Mouse (Mus musculus): ENCODE results near the gene Zfp141. TPM values are rescaled to one million over a fixed set of nuclear protein-coding genes. Genes with fewer than 3 reads are reported as not detected.
"Not testable (repeated sequence)": the region's sequence is repeated elsewhere in the genome, so short reads cannot be mapped to it uniquely, and the experiment has no call there.

Zfp141 gene
- polyA plus RNA-seq (2015; fragmentation: Nextera tagmentation; extraction: Ambion mirVana): 8.5 and 13.2 TPM in 2 replicates

DNA sequence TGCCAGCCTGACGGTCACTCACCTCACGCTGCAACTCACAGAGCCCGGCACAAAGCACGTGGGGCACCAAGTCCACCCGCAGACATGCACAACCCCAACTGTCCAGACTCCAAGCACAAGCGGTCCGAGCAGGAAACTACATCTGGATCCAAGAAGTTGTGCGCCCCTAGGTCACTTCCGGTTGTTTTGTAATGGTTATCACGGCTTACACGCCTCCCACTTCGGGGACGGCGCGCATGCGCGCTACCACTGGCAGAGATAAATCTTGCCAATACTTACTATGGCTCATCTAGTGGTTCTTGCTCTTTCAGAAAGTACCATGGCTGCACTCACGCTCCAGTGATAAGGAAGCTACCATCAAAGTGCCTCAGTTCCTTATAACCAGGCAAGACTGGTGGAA is at the start of gene Zfp141:
Gene Zfp141 (minus strand): TSS at position 153 of the 400 bp plus-strand sequence.
- peak within 1 kb of the TSS; percentile 66 for H3K4me3 ChIP-seq (ENCODE audit: low read length)

DNA sequence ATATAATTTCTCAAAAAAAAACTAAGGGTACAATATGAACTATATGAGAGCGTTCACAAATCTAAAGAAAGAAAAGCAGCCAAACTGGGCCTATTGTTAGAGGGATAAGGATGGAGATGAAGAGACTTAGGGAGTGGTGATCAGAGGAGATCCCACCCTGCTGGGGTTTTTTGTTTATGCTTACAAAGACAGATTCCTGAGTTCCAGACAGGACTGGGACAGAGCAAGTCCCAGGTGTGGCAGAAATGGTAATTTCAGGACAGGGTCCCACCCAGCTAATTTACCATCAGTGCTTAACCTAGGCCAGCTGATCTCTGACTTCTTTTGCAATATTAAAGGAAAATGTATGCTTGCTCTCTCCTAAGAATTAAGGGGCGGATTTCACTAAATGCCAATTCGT is 46.2 kb upstream of the Zfp141 start:
- Histone ChIP-seq H3K9me3 (ENCODE audit: control insufficient read depth, low read length) (peaks cover 6% of the 10 kb centered on the region), H3K9ac (ENCODE audit: low read depth, low read length) (no peak overlapping the region), H3K4me3 (ENCODE audit: low read length) (no peak overlapping the region), H3K4me1 (ENCODE audit: control insufficient read depth, insufficient read depth, low read depth, low read length) (no peaks in the 10 kb centered on the region), H3K36me3 (ENCODE audit: control insufficient read depth, insufficient read depth, low read length) (no peaks in the 10 kb centered on the region), H3K4me2 (ENCODE audit: low read length) (no peak overlapping the region), H3K27me3 (replicated peaks; ENCODE audit: control insufficient read depth, insufficient read depth, low read length) (no peaks in the 10 kb centered on the region), H3K27ac (ENCODE audit: low read depth, low read length) (no peak overlapping the region)
- WGBS: 69% methylated on average over 3 of the region's 3 CpGs
- no peak for ATAC-seq

More for the DNA sequence above, at the start of gene Zfp141:
- H3K4me1 ChIP-seq (ENCODE audit: control insufficient read depth, insufficient read depth, low read depth, low read length); H3K9me3 ChIP-seq (ENCODE audit: control insufficient read depth, low read length); H3K27me3 ChIP-seq (replicated peaks; ENCODE audit: control insufficient read depth, insufficient read depth, low read length); H3K36me3 ChIP-seq (ENCODE audit: control insufficient read depth, insufficient read depth, low read length): not testable (repeated sequence)
- peak; percentile 98 for ATAC-seq
- WGBS: under 1% methylated on average over 18 of the region's 18 CpGs
- Histone ChIP-seq H3K4me2 (ENCODE audit: low read length) (peak within 1 kb of the TSS; percentile 74), H3K27ac (ENCODE audit: low read depth, low read length) (peak within 1 kb of the TSS; percentile 66), H3K9ac (ENCODE audit: low read depth, low read length) (peak within 1 kb of the TSS; percentile 75)

DNA sequence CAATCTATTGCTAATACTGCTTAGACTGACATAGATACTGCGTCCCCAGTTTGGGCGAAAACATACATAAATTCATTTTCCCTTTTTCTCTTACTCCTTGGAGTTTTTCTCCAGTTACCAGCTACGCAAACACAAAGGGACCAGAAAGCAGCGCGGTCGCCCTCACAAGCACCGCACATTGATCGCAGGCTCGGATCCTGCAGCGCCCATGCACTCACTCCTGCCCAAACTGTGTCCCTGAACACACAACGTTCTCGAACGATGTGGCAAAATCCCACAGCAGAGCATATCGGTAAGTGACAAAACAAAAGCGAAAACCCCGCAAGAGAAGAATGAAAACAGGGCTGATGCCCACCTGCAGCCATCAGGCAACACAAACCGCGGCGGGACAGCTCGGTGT is 354 bp downstream of the Zfp141 start:
- WGBS: 2% methylated on average over 20 of the region's 20 CpGs
- peak overlapping the region; percentile 66 for H3K27ac ChIP-seq (ENCODE audit: low read depth, low read length)
- no peaks in the 10 kb centered on the region for H3K27me3 ChIP-seq (replicated peaks; ENCODE audit: control insufficient read depth, insufficient read depth, low read length)
- H3K4me1 ChIP-seq (ENCODE audit: control insufficient read depth, insufficient read depth, low read depth, low read length): peaks cover 6% of the 10 kb centered on the region
- H3K36me3 ChIP-seq (ENCODE audit: control insufficient read depth, insufficient read depth, low read length): peaks cover 9% of the 10 kb centered on the region
- peak overlapping the region; percentile 74 for H3K4me2 ChIP-seq (ENCODE audit: low read length)
- peak overlapping the region; percentile 66 for H3K4me3 ChIP-seq (ENCODE audit: low read length)
- H3K9me3 ChIP-seq (ENCODE audit: control insufficient read depth, low read length): no peaks in the 10 kb centered on the region; the same call in 1 of the 2 replicates
- peak overlapping the region; percentile 75 for H3K9ac ChIP-seq (ENCODE audit: low read depth, low read length)
- ATAC-seq: peak; percentile 65

DNA sequence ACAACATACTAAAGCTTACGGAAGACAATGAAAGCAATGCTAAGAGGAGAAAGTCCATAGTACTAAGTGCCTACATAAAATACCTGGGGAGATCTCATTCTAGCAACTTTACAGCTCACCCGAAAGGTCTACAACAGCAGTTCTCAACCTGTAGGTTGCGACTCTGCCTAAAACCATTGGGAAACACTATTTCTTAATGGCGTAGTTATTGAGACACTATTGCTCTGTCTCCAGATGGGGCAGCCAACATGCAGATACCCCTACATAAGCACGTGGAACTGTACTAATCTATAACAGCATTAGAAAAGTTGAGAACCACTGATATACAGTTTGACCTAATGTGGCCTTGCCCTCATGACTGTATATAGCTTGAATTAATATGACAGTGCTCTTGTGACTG is 7.3 kb downstream of the Zfp141 start:
- H3K36me3 ChIP-seq (ENCODE audit: control insufficient read depth, insufficient read depth, low read length): peaks cover 19% of the 10 kb centered on the region
- ATAC-seq: no peak

DNA sequence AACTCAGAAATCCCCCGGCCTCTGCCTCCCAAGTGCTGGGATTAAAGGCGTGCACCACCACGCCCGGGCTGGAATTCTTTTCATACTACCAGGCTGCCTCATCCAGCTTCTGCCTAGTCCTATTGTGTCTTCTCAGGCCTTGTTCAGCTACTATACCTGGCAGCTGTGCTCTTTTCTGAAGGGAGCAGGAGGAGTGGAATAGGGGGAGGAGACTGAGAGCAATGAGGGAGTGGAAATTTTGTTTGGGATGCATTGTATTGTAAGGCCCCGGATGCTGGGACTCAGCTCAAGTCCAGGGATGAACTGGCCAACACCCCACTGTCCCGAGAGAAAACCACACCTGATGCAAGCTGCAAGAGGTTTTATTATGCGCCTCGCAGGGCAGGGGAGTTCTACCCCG is 8.2 kb downstream of the Zfp141 start:
- Histone ChIP-seq H3K36me3 (ENCODE audit: control insufficient read depth, insufficient read depth, low read length) (peaks cover 19% of the 10 kb centered on the region), H3K9me3 (ENCODE audit: control insufficient read depth, low read length) (peaks cover 6% of the 10 kb centered on the region), H3K4me2 (ENCODE audit: low read length) (no peak overlapping the region), H3K9ac (ENCODE audit: low read depth, low read length) (no peak overlapping the region), H3K27ac (ENCODE audit: low read depth, low read length) (no peak overlapping the region), H3K4me1 (ENCODE audit: control insufficient read depth, insufficient read depth, low read depth, low read length) (no peaks in the 10 kb centered on the region), H3K4me3 (ENCODE audit: low read length) (no peak overlapping the region), H3K27me3 (replicated peaks; ENCODE audit: control insufficient read depth, insufficient read depth, low read length) (no peaks in the 10 kb centered on the region)
- 91% methylated on average over 9 of the region's 9 CpGs for WGBS
- ATAC-seq: no peak

More for the DNA sequence above, 7.3 kb downstream of the Zfp141 start:
- Histone ChIP-seq H3K9me3 (ENCODE audit: control insufficient read depth, low read length) (peaks cover 6% of the 10 kb centered on the region), H3K4me1 (ENCODE audit: control insufficient read depth, insufficient read depth, low read depth, low read length) (no peaks in the 10 kb centered on the region), H3K4me3 (ENCODE audit: low read length) (no peak overlapping the region), H3K4me2 (ENCODE audit: low read length) (no peak overlapping the region), H3K27ac (ENCODE audit: low read depth, low read length) (no peak overlapping the region), H3K27me3 (replicated peaks; ENCODE audit: control insufficient read depth, insufficient read depth, low read length) (no peaks in the 10 kb centered on the region), H3K9ac (ENCODE audit: low read depth, low read length) (no peak overlapping the region)
- 96% methylated on average over 5 of the region's 5 CpGs for WGBS

DNA sequence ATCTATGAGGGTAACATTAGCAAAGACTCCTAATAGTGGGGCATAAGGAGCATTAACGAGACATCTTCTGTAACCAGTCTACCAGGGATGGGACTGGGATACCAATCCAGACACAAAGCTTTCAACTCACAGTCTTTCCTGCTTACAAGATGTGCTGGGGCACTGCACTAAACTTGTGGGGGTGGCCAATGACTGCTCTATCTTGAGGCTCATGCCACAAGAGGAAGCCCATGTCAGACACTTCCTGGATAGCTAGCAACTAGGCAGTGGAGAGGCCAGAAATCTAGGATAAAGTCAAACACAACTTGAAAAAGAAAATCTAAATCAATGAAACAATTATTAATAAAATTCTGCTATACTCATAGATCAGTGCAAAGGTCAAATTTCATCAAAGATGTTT is 9.3 kb downstream of the Zfp141 start:
- no peak overlapping the region for H3K4me2 ChIP-seq (ENCODE audit: low read length)
- no peak overlapping the region for H3K4me3 ChIP-seq (ENCODE audit: low read length)
- no peaks in the 10 kb centered on the region for H3K4me1 ChIP-seq (ENCODE audit: control insufficient read depth, insufficient read depth, low read depth, low read length)
- no peaks in the 10 kb centered on the region for H3K27me3 ChIP-seq (replicated peaks; ENCODE audit: control insufficient read depth, insufficient read depth, low read length)
- WGBS: 90% methylated on average over 1 of the region's 1 CpGs
- peaks cover 18% of the 10 kb centered on the region for H3K36me3 ChIP-seq (ENCODE audit: control insufficient read depth, insufficient read depth, low read length)
- ATAC-seq: no peak
- no peak overlapping the region for H3K9ac ChIP-seq (ENCODE audit: low read depth, low read length)
- H3K27ac ChIP-seq (ENCODE audit: low read depth, low read length): no peak overlapping the region
- peaks cover 6% of the 10 kb centered on the region for H3K9me3 ChIP-seq (ENCODE audit: control insufficient read depth, low read length)

DNA sequence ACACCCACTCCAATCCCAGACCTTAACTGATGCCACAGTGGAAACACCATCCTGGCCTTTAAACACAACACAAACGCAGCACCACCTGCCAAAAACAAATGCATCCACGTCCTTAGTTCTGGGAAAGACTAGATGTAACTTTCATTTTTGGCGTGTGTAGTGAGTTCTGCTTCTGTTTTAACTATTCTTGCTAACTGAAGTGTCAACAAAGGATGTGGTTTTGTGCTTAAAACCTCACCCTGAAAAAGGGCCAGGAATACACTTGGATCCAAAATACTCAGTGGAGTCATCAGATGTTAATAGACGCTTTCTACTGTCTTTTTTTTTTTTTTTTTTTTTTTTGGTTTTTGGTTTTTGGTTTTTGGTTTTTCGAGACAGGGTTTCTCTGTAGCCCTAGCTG is 14.7 kb downstream of the Zfp141 start:
- Histone ChIP-seq H3K4me3 (ENCODE audit: low read length) (no peak overlapping the region), H3K4me1 (ENCODE audit: control insufficient read depth, insufficient read depth, low read depth, low read length) (no peaks in the 10 kb centered on the region), H3K4me2 (ENCODE audit: low read length) (no peak overlapping the region), H3K9me3 (ENCODE audit: control insufficient read depth, low read length) (no peaks in the 10 kb centered on the region), H3K36me3 (ENCODE audit: control insufficient read depth, insufficient read depth, low read length) (peaks cover 15% of the 10 kb centered on the region), H3K27ac (ENCODE audit: low read depth, low read length) (no peak overlapping the region), H3K9ac (ENCODE audit: low read depth, low read length) (no peak overlapping the region), H3K27me3 (replicated peaks; ENCODE audit: control insufficient read depth, insufficient read depth, low read length) (no peaks in the 10 kb centered on the region)
- no peak for ATAC-seq
- 94% methylated on average over 5 of the region's 5 CpGs for WGBS

DNA sequence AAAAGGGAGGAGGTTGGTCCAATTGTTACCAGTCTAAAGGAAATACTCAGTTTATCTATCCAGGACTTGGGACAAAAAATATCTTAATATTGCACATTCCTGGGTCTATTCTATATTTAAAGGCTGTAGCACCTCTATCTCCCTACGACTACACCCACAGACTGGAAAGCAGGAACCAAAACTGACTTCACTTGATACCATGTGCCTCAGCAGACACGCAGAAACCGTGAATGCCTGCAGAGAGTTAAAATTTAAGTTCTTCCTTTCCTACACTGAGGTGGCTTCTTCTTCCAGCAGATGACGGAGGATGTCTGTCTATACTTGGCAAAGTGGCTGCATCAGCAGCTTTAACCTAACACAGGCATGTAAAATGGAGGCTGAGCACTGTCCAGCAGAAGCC is 15.2 kb downstream of the Zfp141 start:
- no peaks in the 10 kb centered on the region for H3K9me3 ChIP-seq (ENCODE audit: control insufficient read depth, low read length)
- no peaks in the 10 kb centered on the region for H3K27me3 ChIP-seq (replicated peaks; ENCODE audit: control insufficient read depth, insufficient read depth, low read length)
- no peak overlapping the region for H3K4me2 ChIP-seq (ENCODE audit: low read length)
- no peak overlapping the region for H3K9ac ChIP-seq (ENCODE audit: low read depth, low read length)
- H3K4me1 ChIP-seq (ENCODE audit: control insufficient read depth, insufficient read depth, low read depth, low read length): no peaks in the 10 kb centered on the region
- H3K27ac ChIP-seq (ENCODE audit: low read depth, low read length): no peak overlapping the region
- WGBS: 94% methylated on average over 4 of the region's 4 CpGs
- no peak for ATAC-seq
- no peak overlapping the region for H3K4me3 ChIP-seq (ENCODE audit: low read length)
- peaks cover 14% of the 10 kb centered on the region for H3K36me3 ChIP-seq (ENCODE audit: control insufficient read depth, insufficient read depth, low read length)

DNA sequence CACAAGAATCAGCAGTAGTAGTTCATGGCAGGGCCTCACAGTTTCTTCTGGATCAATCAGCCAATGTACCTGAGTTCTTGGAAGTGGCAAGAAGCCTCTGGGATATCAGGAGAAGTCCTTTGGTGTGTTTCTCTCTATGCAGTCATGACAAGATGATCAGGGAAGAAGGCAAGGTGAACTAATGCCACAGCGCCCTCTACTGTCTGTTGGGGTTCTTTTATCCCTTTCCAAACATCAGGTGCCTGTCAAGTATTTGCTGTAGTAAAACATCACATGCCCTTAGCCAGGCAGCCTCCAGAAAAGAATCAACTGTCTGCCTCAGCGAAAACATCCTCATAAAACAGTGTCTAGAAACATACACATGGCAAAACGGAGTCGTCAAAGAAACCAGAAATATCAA is 50.9 kb downstream of the Zfp141 start:
- Histone ChIP-seq H3K9me3 (ENCODE audit: control insufficient read depth, low read length) (peaks cover 6% of the 10 kb centered on the region; the same call in 1 of the 2 replicates), H3K36me3 (ENCODE audit: control insufficient read depth, insufficient read depth, low read length) (no peaks in the 10 kb centered on the region), H3K4me3 (ENCODE audit: low read length) (no peak overlapping the region), H3K4me2 (ENCODE audit: low read length) (no peak overlapping the region), H3K27me3 (replicated peaks; ENCODE audit: control insufficient read depth, insufficient read depth, low read length) (no peaks in the 10 kb centered on the region), H3K9ac (ENCODE audit: low read depth, low read length) (no peak overlapping the region), H3K27ac (ENCODE audit: low read depth, low read length) (no peak overlapping the region), H3K4me1 (ENCODE audit: control insufficient read depth, insufficient read depth, low read depth, low read length) (no peaks in the 10 kb centered on the region)
- 64% methylated on average over 4 of the region's 4 CpGs for WGBS
- ATAC-seq: no peak

DNA sequence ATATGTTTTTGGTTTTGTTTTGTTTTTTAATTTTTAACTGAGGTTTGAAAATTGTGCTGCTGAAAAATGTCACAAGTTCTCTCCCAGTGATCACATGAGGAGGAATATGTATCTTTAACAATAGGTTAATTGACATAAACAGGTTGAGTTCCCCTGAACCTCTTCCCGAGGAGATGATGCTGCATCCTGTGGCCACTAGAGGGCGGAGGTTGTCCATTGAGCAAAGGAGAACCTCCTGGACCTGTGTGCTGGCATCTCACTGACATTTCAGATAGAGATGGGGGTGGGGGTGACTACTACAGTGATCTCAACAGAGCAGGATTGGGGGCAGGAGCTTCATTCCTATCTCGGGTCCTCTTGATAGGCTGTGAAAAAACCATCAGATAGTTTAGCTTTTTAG is 54.9 kb downstream of the Zfp141 start:
- Histone ChIP-seq H3K4me1 (ENCODE audit: control insufficient read depth, insufficient read depth, low read depth, low read length) (no peaks in the 10 kb centered on the region), H3K27ac (ENCODE audit: low read depth, low read length) (no peak overlapping the region), H3K27me3 (replicated peaks; ENCODE audit: control insufficient read depth, insufficient read depth, low read length) (no peaks in the 10 kb centered on the region), H3K4me2 (ENCODE audit: low read length) (no peak overlapping the region), H3K4me3 (ENCODE audit: low read length) (no peak overlapping the region), H3K9me3 (ENCODE audit: control insufficient read depth, low read length) (peaks cover 30% of the 10 kb centered on the region), H3K36me3 (ENCODE audit: control insufficient read depth, insufficient read depth, low read length) (no peaks in the 10 kb centered on the region), H3K9ac (ENCODE audit: low read depth, low read length) (no peak overlapping the region)
- no peak for ATAC-seq
- 49% methylated on average over 3 of the region's 3 CpGs for WGBS

All from hindbrain, embryonic 16.5 days (tissue).